Mouse (Mus musculus) frontal cortex, postnatal 10 days (tissue): ENCODE results near the gene Vcl.

Experiments used
- DNase-seq, 2 experiments: peaks; one replicate each; pipeline ENCODE4 v3.0.0; 2022; ENCODE audit warnings: low spot score in 2 of 2, mixed read lengths in 1 of 2

Vcl gene

GRCm38 (mm10) chr14:21013800-21014334 lies 84.7 kb downstream of the Vcl start:
- no peak for DNase-seq

- DNase-seq, result no peak
Measured at GRCm38 (mm10) chr14:21017871-21018270, 88.7 kb downstream of the Vcl start.

GRCm38 (mm10) chr14:21018977-21019376 lies 89.8 kb downstream of the Vcl start:
- no peak for DNase-seq

GRCm38 (mm10) chr14:21020435-21020834 lies 91.2 kb downstream of the Vcl start:
- DNase-seq, result peak; percentile 31 to 59

- DNase-seq, result no peak
Measured at GRCm38 (mm10) chr14:21027542-21027941, 98.3 kb downstream of the Vcl start.

- DNase-seq, result no peak
Measured at GRCm38 (mm10) chr14:21029025-21029659, 99.9 kb downstream of the Vcl start.

- no peak for DNase-seq
Measured at GRCm38 (mm10) chr14:21031783-21032511, 102.7 kb downstream of the Vcl start.

- DNase-seq, result no peak
Measured at GRCm38 (mm10) chr14:21034271-21034670, 105.1 kb downstream of the Vcl start.

GRCm38 (mm10) chr14:21034791-21035190 lies 105.6 kb downstream of the Vcl start:
- DNase-seq, result no peak

- DNase-seq, result no peak
Measured at GRCm38 (mm10) chr14:21039077-21039476, 109.9 kb downstream of the Vcl start.

GRCm38 (mm10) chr14:21039623-21040022 lies 110.4 kb downstream of the Vcl start:
- no peak for DNase-seq

- DNase-seq, result no peak
Measured at GRCm38 (mm10) chr14:21047840-21048239, 118.6 kb downstream of the Vcl start.

- no peak for DNase-seq
Measured at GRCm38 (mm10) chr14:21048879-21049278, 119.7 kb downstream of the Vcl start.

- DNase-seq, result no peak
Measured at GRCm38 (mm10) chr14:21050734-21051133, 121.5 kb downstream of the Vcl start.

- no peak for DNase-seq
Measured at GRCm38 (mm10) chr14:21051380-21052111, 122.3 kb downstream of the Vcl start.

- DNase-seq, result peak; percentile 85 to 91
Measured at GRCm38 (mm10) chr14:21052112-21052780, 123.0 kb downstream of the Vcl start, which contains the start of the genes Ap3m1 and Adk. Gene Ap3m1, minus strand, starts transcription at chr14:21052508. Gene Adk, plus strand, starts transcription at chr14:21052574.

GRCm38 (mm10) chr14:21052781-21053130 lies 123.6 kb downstream of the Vcl start:
- DNase-seq, result peak; percentile 70 to 76

GRCm38 (mm10) chr14:21053151-21053550 lies 124.0 kb downstream of the Vcl start:
- no peak for DNase-seq

GRCm38 (mm10) chr14:21053586-21053985 lies 124.4 kb downstream of the Vcl start:
- DNase-seq, result no peak

GRCm38 (mm10) chr14:21058972-21059371 lies 129.8 kb downstream of the Vcl start:
- DNase-seq, result no peak

GRCm38 (mm10) chr14:21062766-21063513 lies 133.7 kb downstream of the Vcl start:
- DNase-seq, result no peak
